Mouse (Mus musculus): ENCODE measurements around the gene Ptpn7. TPM values are rescaled to one million over a fixed set of nuclear protein-coding genes. Genes with fewer than 3 reads are reported as not detected.

The Ptpn7 gene
- total and polyA plus RNA-seq, 2 experiments from 2014 or later = 0.30 to 3.9 TPM

GRCm38 (mm10) chr1:135173311-135173710 lies 40.8 kb downstream of the Ptpn7 start:
- peaks cover 42% of the 10 kb centered on the region for H3K27me3 ChIP-seq (ENCODE audit: control insufficient read depth, insufficient read depth, low read length)
- TF ChIP-seq EP300 (IDR thresholded peaks at IDR 0.05; ENCODE audit: low read depth) (no peak), CTCF (IDR thresholded peaks at IDR 0.05; ENCODE audit: low read depth) (no peak)

GRCm38 (mm10) chr1:135175176-135175575 lies 42.7 kb downstream of the Ptpn7 start:
- H3K27ac ChIP-seq (ENCODE audit: low read depth) = no peak overlapping the region
- H3K9ac ChIP-seq (replicated peaks; ENCODE audit: low read depth, low read length) = no peak overlapping the region
- no peak overlapping the region for H3K4me3 ChIP-seq (ENCODE audit: low read depth, low read length)
- H3K36me3 ChIP-seq (replicated peaks; ENCODE audit: control insufficient read depth, insufficient read depth, low read length) = no peaks in the 10 kb centered on the region
- H3K27me3 ChIP-seq (ENCODE audit: control insufficient read depth, insufficient read depth, low read length) = peaks cover 34% of the 10 kb centered on the region
- no peaks in the 10 kb centered on the region for H3K4me1 ChIP-seq (ENCODE audit: control insufficient read depth, insufficient read depth)
- TF ChIP-seq CTCF (IDR thresholded peaks at IDR 0.05; ENCODE audit: low read depth) (no peak), EP300 (IDR thresholded peaks at IDR 0.05; ENCODE audit: low read depth) (no peak)
- no peak overlapping the region for H3K4me2 ChIP-seq (ENCODE audit: low read depth, low read length)
- DNase-seq (ENCODE audit: low spot score) (no peak), ATAC-seq (ENCODE audit: insufficient read depth, low read depth) (no peak)
- no peaks in the 10 kb centered on the region for H3K9me3 ChIP-seq (replicated peaks; ENCODE audit: control insufficient read depth, low read length)
- WGBS = 80% methylated on average over 3 of the region's 3 CpGs

More at GRCm38 (mm10) chr1:135173311-135173710, 40.8 kb downstream of the Ptpn7 start:
- no peak overlapping the region for H3K9ac ChIP-seq (replicated peaks; ENCODE audit: low read depth, low read length)
- WGBS = 93% methylated on average over 6 of the region's 6 CpGs
- no peaks in the 10 kb centered on the region for H3K9me3 ChIP-seq (replicated peaks; ENCODE audit: control insufficient read depth, low read length)
- no peak overlapping the region for H3K27ac ChIP-seq (ENCODE audit: low read depth)
- DNase-seq (ENCODE audit: low spot score) = no peak
- H3K4me3 ChIP-seq (ENCODE audit: low read depth, low read length) = no peak overlapping the region
- H3K4me2 ChIP-seq (ENCODE audit: low read depth, low read length) = no peak overlapping the region
- H3K4me1 ChIP-seq (ENCODE audit: control insufficient read depth, insufficient read depth) = no peaks in the 10 kb centered on the region
- H3K36me3 ChIP-seq (replicated peaks; ENCODE audit: control insufficient read depth, insufficient read depth, low read length) = no peaks in the 10 kb centered on the region
- no peak for ATAC-seq (ENCODE audit: insufficient read depth, low read depth)

- H3K9me3 ChIP-seq (replicated peaks; ENCODE audit: control insufficient read depth, low read length) = no peaks in the 10 kb centered on the region
- no peak for DNase-seq (ENCODE audit: low spot score)
- no peaks in the 10 kb centered on the region for H3K36me3 ChIP-seq (replicated peaks; ENCODE audit: control insufficient read depth, insufficient read depth, low read length)
- ATAC-seq (ENCODE audit: insufficient read depth, low read depth) = no peak
- no peak overlapping the region for H3K27ac ChIP-seq (ENCODE audit: low read depth)
- WGBS = 94% methylated on average over 3 of the region's 3 CpGs
- H3K4me1 ChIP-seq (ENCODE audit: control insufficient read depth, insufficient read depth) = peaks cover under 1% of the 10 kb centered on the region; the same call in 1 of the 2 replicates
- no peak overlapping the region for H3K4me3 ChIP-seq (ENCODE audit: low read depth, low read length)
- no peak overlapping the region for H3K9ac ChIP-seq (replicated peaks; ENCODE audit: low read depth, low read length)
- H3K27me3 ChIP-seq (ENCODE audit: control insufficient read depth, insufficient read depth, low read length) = peaks cover 44% of the 10 kb centered on the region
- no peak overlapping the region for H3K4me2 ChIP-seq (ENCODE audit: low read depth, low read length)
- TF ChIP-seq EP300 (IDR thresholded peaks at IDR 0.05; ENCODE audit: low read depth) = no peak
- no peak for TF ChIP-seq CTCF (IDR thresholded peaks at IDR 0.05; ENCODE audit: low read depth)
Measured at GRCm38 (mm10) chr1:135177724-135178123, 45.2 kb downstream of the Ptpn7 start.

- no peaks in the 10 kb centered on the region for H3K9me3 ChIP-seq (replicated peaks; ENCODE audit: control insufficient read depth, low read length)
- TF ChIP-seq EP300 (IDR thresholded peaks at IDR 0.05; ENCODE audit: low read depth) = no peak
- no peak for TF ChIP-seq CTCF (IDR thresholded peaks at IDR 0.05; ENCODE audit: low read depth)
- H3K4me1 ChIP-seq (ENCODE audit: control insufficient read depth, insufficient read depth) = peaks cover 8% of the 10 kb centered on the region
- H3K4me3 ChIP-seq (ENCODE audit: low read depth, low read length) = no peak overlapping the region
- H3K27ac ChIP-seq (ENCODE audit: low read depth) = no peak overlapping the region
- ATAC-seq (ENCODE audit: insufficient read depth, low read depth) (no peak), DNase-seq (ENCODE audit: low spot score) (no peak)
- 87% methylated on average over 7 of the region's 7 CpGs for WGBS
- H3K36me3 ChIP-seq (replicated peaks; ENCODE audit: control insufficient read depth, insufficient read depth, low read length) = no peaks in the 10 kb centered on the region
- no peak overlapping the region for H3K4me2 ChIP-seq (ENCODE audit: low read depth, low read length)
- H3K27me3 ChIP-seq (ENCODE audit: control insufficient read depth, insufficient read depth, low read length) = peaks cover 41% of the 10 kb centered on the region
- no peak overlapping the region for H3K9ac ChIP-seq (replicated peaks; ENCODE audit: low read depth, low read length)
Measured at GRCm38 (mm10) chr1:135178863-135179262, 46.4 kb downstream of the Ptpn7 start.

- DNase-seq (ENCODE audit: low spot score) = no peak
- peaks cover 35% of the 10 kb centered on the region for H3K27me3 ChIP-seq (ENCODE audit: control insufficient read depth, insufficient read depth, low read length)
- no peak for ATAC-seq (ENCODE audit: insufficient read depth, low read depth)
Measured at GRCm38 (mm10) chr1:135180830-135181229, 48.3 kb downstream of the Ptpn7 start.

GRCm38 (mm10) chr1:135181275-135181674 lies 48.8 kb downstream of the Ptpn7 start:
- H3K27ac ChIP-seq (ENCODE audit: low read depth) = no peak overlapping the region
- H3K27me3 ChIP-seq (ENCODE audit: control insufficient read depth, insufficient read depth, low read length) = peaks cover 40% of the 10 kb centered on the region
- no peaks in the 10 kb centered on the region for H3K9me3 ChIP-seq (replicated peaks; ENCODE audit: control insufficient read depth, low read length)
- peaks cover 8% of the 10 kb centered on the region for H3K4me1 ChIP-seq (ENCODE audit: control insufficient read depth, insufficient read depth)
- TF ChIP-seq EP300 (IDR thresholded peaks at IDR 0.05; ENCODE audit: low read depth) = no peak
- no peak for TF ChIP-seq CTCF (IDR thresholded peaks at IDR 0.05; ENCODE audit: low read depth)
- WGBS = 74% methylated on average over 4 of the region's 4 CpGs
- H3K4me3 ChIP-seq (ENCODE audit: low read depth, low read length) = no peak overlapping the region
- DNase-seq (ENCODE audit: low spot score) = no peak
- H3K9ac ChIP-seq (replicated peaks; ENCODE audit: low read depth, low read length) = no peak overlapping the region
- ATAC-seq (ENCODE audit: insufficient read depth, low read depth) = no peak
- no peak overlapping the region for H3K4me2 ChIP-seq (ENCODE audit: low read depth, low read length)
- H3K36me3 ChIP-seq (replicated peaks; ENCODE audit: control insufficient read depth, insufficient read depth, low read length) = no peaks in the 10 kb centered on the region

More at GRCm38 (mm10) chr1:135180830-135181229, 48.3 kb downstream of the Ptpn7 start:
- TF ChIP-seq EP300 (IDR thresholded peaks at IDR 0.05; ENCODE audit: low read depth) (no peak), CTCF (IDR thresholded peaks at IDR 0.05; ENCODE audit: low read depth) (no peak)
- Histone ChIP-seq H3K4me3 (ENCODE audit: low read depth, low read length) (no peak overlapping the region), H3K9me3 (replicated peaks; ENCODE audit: control insufficient read depth, low read length) (no peaks in the 10 kb centered on the region), H3K9ac (replicated peaks; ENCODE audit: low read depth, low read length) (no peak overlapping the region), H3K4me1 (ENCODE audit: control insufficient read depth, insufficient read depth) (peaks cover 8% of the 10 kb centered on the region), H3K27ac (ENCODE audit: low read depth) (no peak overlapping the region), H3K36me3 (replicated peaks; ENCODE audit: control insufficient read depth, insufficient read depth, low read length) (no peaks in the 10 kb centered on the region), H3K4me2 (ENCODE audit: low read depth, low read length) (no peak overlapping the region)
- WGBS = 62% methylated on average over 10 of the region's 10 CpGs
